Mouse (Mus musculus) naive thymus-derived CD4-positive, alpha-beta T cell, adult 2 months (primary cell): ENCODE data around the gene Strip2.

Source experiments
- DNase-seq: peaks from one replicate; pipeline ENCODE4 v3.0.0-alpha.2; 2011; ENCODE audit warnings: low read depth

The Strip2 gene

GRCm38 (mm10) chr6:30009204-30009603, 92.4 kb downstream of the Strip2 start:
- DNase-seq, result no peak
